Mouse (Mus musculus): ENCODE measurements around the gene Gad1. TPM values are rescaled to one million over a fixed set of nuclear protein-coding genes. Genes with fewer than 3 reads are reported as not detected.

The Gad1 gene
- total and polyA plus RNA-seq, 2 experiments, result not detected

- no peak for TF ChIP-seq CTCF (IDR thresholded peaks at IDR 0.05; ENCODE audit: low read depth, low read length)
- no peak for TF ChIP-seq POLR2A (IDR thresholded peaks at IDR 0.05; ENCODE audit: extremely low read depth, insufficient read depth, low read length)
- no peaks in the 10 kb centered on the region for H3K4me1 ChIP-seq (ENCODE audit: control insufficient read depth, insufficient read depth, low read length)
- DNase-seq (ENCODE audit: extremely low read depth, low read depth, low spot score), result no peak
- H3K4me3 ChIP-seq (ENCODE audit: insufficient read depth, low read depth, low read length), result no peak overlapping the region
- H3K27ac ChIP-seq (replicated peaks; ENCODE audit: insufficient read depth, low read depth, low read length), result no peak overlapping the region
- no peaks in the 10 kb centered on the region for H3K79me2 ChIP-seq (ENCODE audit: control insufficient read depth, insufficient read depth, low read length)
- WGBS, result 62% methylated on average over 7 of the region's 7 CpGs
- no peaks in the 10 kb centered on the region for H3K36me3 ChIP-seq (ENCODE audit: control insufficient read depth, insufficient read depth, low read length)
- no peaks in the 10 kb centered on the region for H3K27me3 ChIP-seq (ENCODE audit: control insufficient read depth, insufficient read depth, low read length)
- no peak overlapping the region for H3K9ac ChIP-seq (ENCODE audit: low read depth, low read length)
These were observed 72.9 kb downstream of the Gad1 start for GRCm38 (mm10) chr2:70625761-70626160.

DNA sequence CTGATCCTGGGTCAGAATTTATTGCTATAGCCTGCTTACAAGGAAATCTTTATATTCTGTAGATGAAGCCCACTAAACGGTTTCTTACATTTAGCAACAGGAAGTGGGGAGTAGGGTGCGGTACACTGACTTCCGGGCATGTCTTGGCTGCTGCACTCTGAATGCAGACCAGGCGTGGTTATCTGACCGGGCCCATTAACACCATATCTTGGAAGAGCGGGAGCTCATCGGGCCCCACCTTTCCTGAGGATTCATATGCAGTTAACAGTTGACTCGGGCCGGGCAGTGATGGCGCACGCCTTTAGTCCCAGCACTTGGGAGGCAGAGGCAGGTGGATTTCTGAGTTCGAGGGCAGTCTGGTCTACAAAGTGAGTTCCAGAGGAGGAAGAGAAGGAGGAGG, 75.5 kb downstream of the Gad1 start:
- no peak overlapping the region for H3K9ac ChIP-seq (ENCODE audit: low read depth, low read length)
- no peak overlapping the region for H3K4me3 ChIP-seq (ENCODE audit: insufficient read depth, low read depth, low read length)
- WGBS, result 76% methylated on average over 12 of the region's 12 CpGs
- TF ChIP-seq POLR2A (IDR thresholded peaks at IDR 0.05; ENCODE audit: extremely low read depth, insufficient read depth, low read length) (no peak), CTCF (IDR thresholded peaks at IDR 0.05; ENCODE audit: low read depth, low read length) (no peak)
- no peaks in the 10 kb centered on the region for H3K4me1 ChIP-seq (ENCODE audit: control insufficient read depth, insufficient read depth, low read length)
- no peaks in the 10 kb centered on the region for H3K27me3 ChIP-seq (ENCODE audit: control insufficient read depth, insufficient read depth, low read length)
- no peaks in the 10 kb centered on the region for H3K79me2 ChIP-seq (ENCODE audit: control insufficient read depth, insufficient read depth, low read length)
- no peak for DNase-seq (ENCODE audit: extremely low read depth, low read depth, low spot score)
- H3K27ac ChIP-seq (replicated peaks; ENCODE audit: insufficient read depth, low read depth, low read length), result no peak overlapping the region
- no peaks in the 10 kb centered on the region for H3K36me3 ChIP-seq (ENCODE audit: control insufficient read depth, insufficient read depth, low read length)

GRCm38 (mm10) chr2:70629339-70629761, 76.5 kb downstream of the Gad1 start:
- H3K79me2 ChIP-seq (ENCODE audit: control insufficient read depth, insufficient read depth, low read length), result no peaks in the 10 kb centered on the region
- no peaks in the 10 kb centered on the region for H3K4me1 ChIP-seq (ENCODE audit: control insufficient read depth, insufficient read depth, low read length)
- TF ChIP-seq POLR2A (IDR thresholded peaks at IDR 0.05; ENCODE audit: extremely low read depth, insufficient read depth, low read length) (no peak), CTCF (IDR thresholded peaks at IDR 0.05; ENCODE audit: low read depth, low read length) (no peak)
- H3K9ac ChIP-seq (ENCODE audit: low read depth, low read length), result no peak overlapping the region
- DNase-seq (ENCODE audit: extremely low read depth, low read depth, low spot score), result no peak
- WGBS, result 42% methylated on average over 10 of the region's 10 CpGs
- no peaks in the 10 kb centered on the region for H3K36me3 ChIP-seq (ENCODE audit: control insufficient read depth, insufficient read depth, low read length)
- no peak overlapping the region for H3K4me3 ChIP-seq (ENCODE audit: insufficient read depth, low read depth, low read length)
- no peak overlapping the region for H3K27ac ChIP-seq (replicated peaks; ENCODE audit: insufficient read depth, low read depth, low read length)
- H3K27me3 ChIP-seq (ENCODE audit: control insufficient read depth, insufficient read depth, low read length), result no peaks in the 10 kb centered on the region

- H3K79me2 ChIP-seq (ENCODE audit: control insufficient read depth, insufficient read depth, low read length), result no peaks in the 10 kb centered on the region
- WGBS, result 74% methylated on average over 3 of the region's 3 CpGs
- H3K27ac ChIP-seq (replicated peaks; ENCODE audit: insufficient read depth, low read depth, low read length), result no peak overlapping the region
- H3K9ac ChIP-seq (ENCODE audit: low read depth, low read length), result no peak overlapping the region
- H3K27me3 ChIP-seq (ENCODE audit: control insufficient read depth, insufficient read depth, low read length), result no peaks in the 10 kb centered on the region
- TF ChIP-seq CTCF (IDR thresholded peaks at IDR 0.05; ENCODE audit: low read depth, low read length), result no peak
- no peak for TF ChIP-seq POLR2A (IDR thresholded peaks at IDR 0.05; ENCODE audit: extremely low read depth, insufficient read depth, low read length)
- H3K4me3 ChIP-seq (ENCODE audit: insufficient read depth, low read depth, low read length), result no peak overlapping the region
- H3K4me1 ChIP-seq (ENCODE audit: control insufficient read depth, insufficient read depth, low read length), result no peaks in the 10 kb centered on the region
- H3K36me3 ChIP-seq (ENCODE audit: control insufficient read depth, insufficient read depth, low read length), result no peaks in the 10 kb centered on the region
- no peak for DNase-seq (ENCODE audit: extremely low read depth, low read depth, low spot score)
These were observed 77.0 kb downstream of the Gad1 start for GRCm38 (mm10) chr2:70629921-70630320.

GRCm38 (mm10) chr2:70631321-70631720, 78.4 kb downstream of the Gad1 start:
- H3K4me3 ChIP-seq (ENCODE audit: insufficient read depth, low read depth, low read length), result no peak overlapping the region

DNA sequence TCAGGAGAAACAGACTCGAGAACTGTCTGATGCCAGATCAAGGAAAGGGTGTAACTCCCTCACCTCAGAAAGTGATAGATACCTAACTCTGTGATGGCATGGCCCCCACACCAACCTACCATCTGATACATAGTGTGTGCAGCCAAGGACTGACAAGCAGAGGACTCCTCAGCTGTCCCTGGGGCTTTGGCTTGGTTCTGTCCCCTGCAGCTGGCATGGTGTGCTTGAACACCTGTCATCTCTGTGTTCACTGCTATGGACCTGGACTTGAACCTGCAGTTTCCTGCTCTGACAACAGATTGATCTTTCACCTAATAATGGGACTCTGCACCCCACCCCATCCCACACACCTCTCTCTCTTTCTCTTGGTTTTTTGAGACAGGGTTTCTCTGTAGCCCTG, 79.5 kb downstream of the Gad1 start:
- no peak for DNase-seq (ENCODE audit: extremely low read depth, low read depth, low spot score)
- Histone ChIP-seq H3K4me1 (ENCODE audit: control insufficient read depth, insufficient read depth, low read length) (peaks cover 2% of the 10 kb centered on the region), H3K4me3 (ENCODE audit: insufficient read depth, low read depth, low read length) (no peak overlapping the region), H3K9ac (ENCODE audit: low read depth, low read length) (no peak overlapping the region), H3K27me3 (ENCODE audit: control insufficient read depth, insufficient read depth, low read length) (no peaks in the 10 kb centered on the region), H3K36me3 (ENCODE audit: control insufficient read depth, insufficient read depth, low read length) (no peaks in the 10 kb centered on the region), H3K27ac (replicated peaks; ENCODE audit: insufficient read depth, low read depth, low read length) (no peak overlapping the region), H3K79me2 (ENCODE audit: control insufficient read depth, insufficient read depth, low read length) (no peaks in the 10 kb centered on the region)
- WGBS, result 89% methylated on average over 1 of the region's 1 CpGs
- TF ChIP-seq POLR2A (IDR thresholded peaks at IDR 0.05; ENCODE audit: extremely low read depth, insufficient read depth, low read length), result no peak
- no peak for TF ChIP-seq CTCF (IDR thresholded peaks at IDR 0.05; ENCODE audit: low read depth, low read length)

More at GRCm38 (mm10) chr2:70631321-70631720, 78.4 kb downstream of the Gad1 start:
- TF ChIP-seq CTCF (IDR thresholded peaks at IDR 0.05; ENCODE audit: low read depth, low read length), result no peak
- TF ChIP-seq POLR2A (IDR thresholded peaks at IDR 0.05; ENCODE audit: extremely low read depth, insufficient read depth, low read length), result no peak
- 94% methylated on average over 1 of the region's 1 CpGs for WGBS
- no peak for DNase-seq (ENCODE audit: extremely low read depth, low read depth, low spot score)
- Histone ChIP-seq H3K36me3 (ENCODE audit: control insufficient read depth, insufficient read depth, low read length) (no peaks in the 10 kb centered on the region), H3K27me3 (ENCODE audit: control insufficient read depth, insufficient read depth, low read length) (no peaks in the 10 kb centered on the region), H3K27ac (replicated peaks; ENCODE audit: insufficient read depth, low read depth, low read length) (no peak overlapping the region), H3K79me2 (ENCODE audit: control insufficient read depth, insufficient read depth, low read length) (no peaks in the 10 kb centered on the region), H3K9ac (ENCODE audit: low read depth, low read length) (no peak overlapping the region), H3K4me1 (ENCODE audit: control insufficient read depth, insufficient read depth, low read length) (no peaks in the 10 kb centered on the region)

Measured in liver, adult 2 months (tissue).